Mouse (Mus musculus) thymus, postnatal 25 days (tissue): ENCODE data around the gene Fut2.

Experiments used
- DNase-seq: peaks from one replicate; pipeline ENCODE4 v3.0.0; 2022

The Fut2 gene

GRCm38 (mm10) chr7:45702316-45702715 is 36.1 kb upstream of the Fut2 start:
- no peak for DNase-seq

DNA sequence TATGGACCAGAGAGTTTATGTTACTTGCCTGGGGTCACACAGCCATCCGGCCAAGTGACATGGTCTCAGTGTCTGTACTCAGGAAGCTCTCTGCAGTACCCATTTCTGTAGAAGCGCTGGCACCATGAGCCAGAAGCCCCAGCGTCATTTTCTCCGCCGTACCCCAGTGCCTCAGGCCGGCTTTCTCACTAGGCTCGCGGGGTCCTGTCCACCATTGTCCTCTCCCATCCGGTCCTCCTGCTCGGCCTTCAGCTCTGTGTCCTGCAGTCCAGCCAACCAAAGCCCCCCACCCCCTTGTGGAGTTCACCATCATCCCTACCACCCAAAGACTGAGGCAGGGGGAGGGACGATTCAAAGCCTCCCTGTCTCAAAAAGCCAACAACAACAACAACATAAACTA is 35.4 kb upstream of the Fut2 start:
- no peak for DNase-seq

DNA sequence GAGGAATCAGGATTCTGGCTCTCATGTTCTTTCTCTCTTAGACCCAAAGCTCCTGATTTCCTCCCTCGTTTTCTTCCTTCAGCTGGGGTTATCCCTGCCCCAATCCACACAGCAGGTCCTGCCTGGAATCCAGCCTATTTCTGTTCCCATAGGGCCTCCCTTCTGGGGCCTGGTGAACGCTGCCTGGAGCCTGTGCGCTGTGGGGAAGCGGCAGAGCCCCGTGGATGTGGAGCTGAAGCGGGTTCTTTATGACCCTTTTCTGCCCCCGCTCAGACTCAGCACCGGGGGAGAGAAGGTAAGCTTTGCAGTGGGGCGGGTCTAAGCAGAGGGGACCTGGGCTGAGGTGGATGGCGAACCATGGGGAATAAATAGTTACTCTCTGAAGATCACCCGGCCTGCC is 34.9 kb upstream of the Fut2 start:
- no peak for DNase-seq

- DNase-seq: peak; percentile 74
These were observed 34.3 kb upstream of the Fut2 start for GRCm38 (mm10) chr7:45700301-45701015.

DNA sequence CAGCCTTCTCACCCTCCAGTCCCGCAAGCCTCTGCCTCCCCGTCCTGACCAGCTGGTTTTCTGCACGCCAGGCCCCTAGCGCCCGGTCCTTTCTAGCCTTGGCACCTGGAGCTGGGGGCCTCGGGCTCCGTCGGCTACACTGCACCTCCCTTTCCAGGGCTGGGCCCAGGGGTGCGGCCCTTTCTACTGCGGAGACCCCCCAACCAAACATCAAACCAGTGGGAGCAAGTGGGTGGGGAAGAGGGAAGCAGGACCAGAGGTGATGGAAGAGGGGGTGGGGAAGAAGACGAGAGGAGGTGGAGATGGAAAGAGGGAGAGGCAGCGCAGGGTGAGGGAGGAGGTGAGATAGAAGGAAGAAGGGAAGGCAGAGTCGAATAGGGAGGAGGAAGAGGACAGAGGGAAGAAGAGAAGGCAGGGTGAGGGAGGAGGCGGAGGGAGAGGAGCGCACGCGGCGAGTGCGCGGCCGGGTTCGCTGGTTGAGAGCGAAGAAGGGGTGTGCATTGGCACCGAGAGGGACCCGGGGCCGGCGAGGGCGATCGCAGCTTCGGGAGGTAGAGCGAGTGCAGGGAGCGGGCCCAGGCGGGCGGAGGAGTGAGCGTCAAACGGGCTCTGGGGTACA is 33.4 kb upstream of the Fut2 start, which contains the start of gene Car11:
Gene Car11, plus strand, starts transcription at position 321 of the 619 bp plus-strand sequence.
- DNase-seq: no peak

DNA sequence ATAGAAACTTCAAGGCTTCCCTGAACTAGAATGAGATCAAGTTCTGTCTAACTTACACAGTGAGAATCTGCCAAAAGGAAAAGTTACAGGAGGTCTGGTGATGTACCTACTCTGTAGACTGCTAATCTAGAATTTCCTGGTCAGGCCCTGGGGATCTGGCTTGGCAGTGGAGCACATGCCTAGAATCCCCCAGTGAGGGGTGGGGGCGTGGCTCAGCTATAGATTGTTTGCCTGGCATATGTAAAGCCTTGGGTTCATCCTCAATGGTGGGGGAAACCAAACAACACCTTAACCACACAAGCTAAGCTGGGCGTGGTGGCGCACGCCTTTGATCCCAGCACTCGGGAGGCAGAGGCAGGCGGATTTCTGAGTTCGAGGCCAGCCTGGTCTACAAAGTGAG is 31.7 kb upstream of the Fut2 start:
- DNase-seq: no peak

DNA sequence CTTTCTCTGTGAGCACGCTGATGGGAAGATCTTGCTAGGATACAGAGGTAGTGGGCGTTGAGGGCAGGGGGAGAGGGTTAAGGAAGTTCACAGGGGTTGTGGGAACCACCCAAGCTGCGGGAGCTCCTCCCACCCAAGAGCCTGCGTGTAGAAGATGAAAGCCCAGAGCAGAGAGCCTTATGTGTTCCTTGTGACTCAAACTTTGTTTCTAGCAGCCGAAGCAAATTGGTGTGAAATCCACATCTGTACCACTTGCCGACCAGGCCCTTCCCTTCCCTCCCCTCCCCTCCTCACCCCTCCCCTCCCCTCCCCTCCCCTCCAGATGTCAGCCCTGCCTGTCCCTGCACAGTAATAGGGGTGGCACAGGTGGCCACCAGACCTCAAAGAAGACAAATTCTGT is 28.9 kb upstream of the Fut2 start:
- no peak for DNase-seq

DNA sequence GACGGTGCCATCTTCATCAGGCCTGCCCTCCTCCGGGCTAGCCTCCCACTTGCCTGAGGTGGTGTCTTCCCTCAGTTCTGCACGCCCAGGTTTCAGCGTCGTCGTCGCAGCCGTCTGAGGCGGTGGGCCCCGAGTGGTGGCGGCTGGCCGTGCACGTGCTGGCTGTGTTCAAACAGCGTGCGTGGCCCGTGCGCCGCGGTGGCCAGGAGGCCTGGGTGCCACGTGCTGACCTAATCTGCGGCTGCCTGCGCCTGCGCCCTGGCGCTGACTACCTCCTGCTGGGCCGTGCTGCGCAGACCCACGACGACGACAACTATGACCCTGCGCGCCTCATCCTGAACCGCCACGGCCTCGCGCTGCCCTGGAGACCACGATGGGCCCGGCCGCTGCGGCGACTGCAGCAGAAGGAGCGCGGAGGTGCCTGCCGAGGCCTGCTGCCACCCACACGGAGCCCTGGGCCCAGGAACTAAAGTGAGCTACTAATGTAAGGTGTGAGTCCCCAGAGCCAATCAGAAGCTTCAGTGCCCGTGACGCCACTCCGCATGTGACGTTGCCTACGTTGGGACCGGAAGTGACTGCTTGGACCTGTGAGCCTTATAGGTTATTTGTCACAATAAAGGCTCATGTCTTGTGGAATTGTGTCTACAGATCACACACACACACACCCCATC is 27.9 kb upstream of the Fut2 start, which contains the start of gene Sec1:
Gene Sec1, minus strand, starts transcription at position 482 of the 671 bp plus-strand sequence.
- no peak for DNase-seq

DNA sequence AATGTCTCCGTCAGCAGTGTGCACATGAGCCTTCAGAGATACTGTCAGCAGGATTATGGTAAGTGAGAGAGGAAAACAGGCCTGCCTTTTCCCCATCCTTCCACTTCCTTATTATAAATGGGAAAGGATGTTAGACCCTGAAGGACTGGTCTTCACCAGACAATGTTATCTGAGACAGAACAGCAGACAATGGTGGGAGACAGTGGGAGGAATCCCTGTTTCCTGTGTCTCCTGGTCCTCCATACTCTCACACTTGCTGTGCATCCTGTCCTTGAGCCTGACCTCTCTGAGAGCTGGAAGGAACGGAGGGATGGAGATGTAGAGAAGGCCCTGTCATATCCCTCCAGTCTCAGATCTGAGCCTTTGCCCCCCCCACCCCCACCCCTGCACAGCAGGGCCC is 26.2 kb upstream of the Fut2 start:
- DNase-seq: no peak

DNA sequence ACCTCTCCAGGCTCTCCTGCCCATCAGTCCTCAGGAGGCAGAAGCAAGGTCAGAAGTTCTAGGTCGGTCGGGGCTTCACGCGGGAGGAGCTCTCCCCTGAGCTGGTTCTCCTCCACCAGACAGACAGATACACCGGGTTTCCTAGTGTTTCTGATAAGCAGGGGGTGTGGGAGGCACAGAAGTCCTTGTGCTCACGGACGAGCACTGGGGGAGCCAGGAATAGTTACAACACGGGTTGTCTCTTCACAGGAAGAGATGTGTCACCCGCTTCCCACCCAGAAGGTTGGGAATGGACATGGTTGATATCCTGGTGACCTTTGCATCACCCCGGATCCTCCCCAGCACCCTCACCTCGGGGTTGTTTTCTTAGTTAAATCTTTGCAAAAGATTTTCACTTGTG is 23.6 kb upstream of the Fut2 start:
- no peak for DNase-seq

GRCm38 (mm10) chr7:45689099-45689498 is 22.9 kb upstream of the Fut2 start:
- no peak for DNase-seq

GRCm38 (mm10) chr7:45686841-45687240 is 20.6 kb upstream of the Fut2 start:
- no peak for DNase-seq

GRCm38 (mm10) chr7:45685811-45686210 is 19.6 kb upstream of the Fut2 start:
- DNase-seq: no peak

- peak; percentile 27 for DNase-seq
These were observed 17.3 kb upstream of the Fut2 start, which contains the start of gene Ntn5 for GRCm38 (mm10) chr7:45683396-45684050. Gene Ntn5 (plus strand): TSS chr7:45684022.

DNA sequence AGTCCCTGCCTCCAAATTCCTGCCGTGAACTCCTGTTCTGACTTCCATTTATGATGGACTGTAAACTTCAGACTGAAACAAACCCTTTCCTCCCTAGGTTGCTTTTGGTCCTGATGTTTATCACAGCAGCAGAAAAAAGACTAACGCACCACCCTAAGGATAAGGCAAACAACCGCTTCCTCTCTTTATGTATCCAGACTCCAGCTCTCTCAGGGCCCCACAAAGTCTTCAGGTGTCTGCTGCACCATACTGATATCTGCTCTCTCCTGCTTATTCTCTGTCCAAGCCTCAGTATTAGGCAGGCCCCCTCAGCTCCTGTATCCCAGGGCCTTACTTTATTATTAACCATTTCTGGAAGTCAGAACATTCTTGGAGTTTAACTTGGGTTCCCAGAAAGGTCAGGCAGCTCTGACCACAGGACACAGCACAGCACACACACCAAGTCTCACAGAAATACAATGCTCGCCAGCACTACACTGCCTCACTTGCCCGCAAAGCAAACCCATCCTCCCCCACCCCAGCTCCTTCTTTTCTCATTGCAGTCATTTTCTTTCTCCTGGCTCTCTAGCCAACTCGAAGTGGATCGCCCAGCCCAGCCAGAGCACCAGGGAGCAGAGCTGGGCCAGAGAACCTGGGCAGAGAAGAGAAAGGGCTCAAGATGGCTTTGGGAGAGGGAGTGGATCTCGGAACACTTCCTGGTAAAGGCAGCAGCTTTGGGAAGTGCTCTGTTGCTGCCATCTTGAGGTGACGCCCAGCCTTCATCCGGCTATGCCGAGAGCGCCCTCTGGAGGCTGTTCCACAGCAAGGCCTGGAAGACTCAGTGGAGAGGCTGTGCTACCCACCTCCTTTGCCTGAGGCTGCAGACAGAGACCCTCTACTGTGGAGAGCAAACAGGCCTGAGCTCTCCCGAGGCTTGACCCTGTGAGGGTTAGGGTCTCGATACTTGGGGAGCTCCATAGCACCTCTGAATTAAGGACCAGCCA is 16.2 kb upstream of the Fut2 start:
- peak; percentile 85 for DNase-seq

DNA sequence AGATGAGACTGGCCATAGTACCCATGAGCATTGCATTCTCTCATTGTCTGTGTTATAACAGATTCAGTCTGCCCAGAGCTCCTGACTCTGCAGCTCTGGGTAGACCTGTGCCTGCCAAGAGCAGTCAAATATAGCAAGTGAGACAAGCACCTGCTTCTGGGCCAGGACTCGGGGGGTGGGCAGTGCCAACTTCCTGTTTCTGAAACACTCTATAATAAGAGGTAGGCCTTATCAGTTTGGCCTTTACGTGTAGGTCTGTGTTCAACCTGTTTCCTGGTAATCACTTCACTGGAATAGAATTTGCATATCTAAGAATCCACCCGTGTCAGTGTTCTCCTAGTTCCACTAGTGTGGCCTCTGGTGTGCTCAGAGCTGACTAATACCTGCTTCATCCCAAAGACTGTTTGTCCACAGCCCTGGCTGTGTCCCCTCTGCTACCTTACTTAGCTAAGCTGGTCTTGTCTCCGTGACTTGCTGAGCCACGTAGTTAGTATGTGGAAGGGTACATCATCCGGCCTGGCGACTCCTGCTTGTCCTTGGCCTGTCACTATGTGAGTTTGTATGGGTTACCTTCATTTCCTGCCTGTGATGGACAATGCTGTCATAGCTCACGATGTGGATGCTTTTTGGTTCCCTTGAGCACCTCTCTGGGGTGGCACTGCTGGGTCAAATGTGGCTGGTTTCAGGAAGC is 15.0 kb upstream of the Fut2 start:
- no peak for DNase-seq

DNA sequence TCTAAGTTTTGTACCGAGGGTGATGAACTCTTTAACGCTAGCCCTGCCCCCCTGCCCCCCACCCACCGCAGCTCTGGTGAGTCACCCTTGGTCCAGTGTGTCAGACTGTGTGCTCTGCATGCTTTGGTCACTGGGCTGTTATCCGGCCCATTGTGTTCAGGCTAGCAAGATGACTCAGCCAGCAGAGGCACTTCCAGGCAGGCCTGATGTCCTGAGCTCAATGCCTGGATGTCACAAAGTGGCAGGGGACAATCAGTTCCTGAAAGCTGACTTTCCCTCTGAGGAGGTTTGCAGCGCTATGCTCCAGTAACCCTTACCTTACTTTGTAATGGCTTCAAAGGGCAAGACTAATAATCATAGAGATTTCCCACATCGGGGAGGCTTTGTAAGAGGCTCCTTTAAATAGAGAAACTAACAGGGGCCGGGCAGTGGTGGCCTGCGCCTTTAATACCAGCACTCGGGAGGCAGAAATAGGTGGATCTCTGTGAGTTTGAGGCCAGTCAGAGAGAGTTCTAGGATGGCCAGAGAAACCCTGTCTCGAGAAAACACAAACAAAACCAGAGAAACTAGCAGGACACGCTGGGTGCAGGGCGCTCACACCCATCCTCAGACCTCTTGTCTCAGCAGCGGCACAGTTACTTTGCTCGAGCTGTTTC is 13.9 kb upstream of the Fut2 start:
- no peak for DNase-seq

- DNase-seq: no peak
These were observed 12.3 kb upstream of the Fut2 start for GRCm38 (mm10) chr7:45678513-45678912.

DNA sequence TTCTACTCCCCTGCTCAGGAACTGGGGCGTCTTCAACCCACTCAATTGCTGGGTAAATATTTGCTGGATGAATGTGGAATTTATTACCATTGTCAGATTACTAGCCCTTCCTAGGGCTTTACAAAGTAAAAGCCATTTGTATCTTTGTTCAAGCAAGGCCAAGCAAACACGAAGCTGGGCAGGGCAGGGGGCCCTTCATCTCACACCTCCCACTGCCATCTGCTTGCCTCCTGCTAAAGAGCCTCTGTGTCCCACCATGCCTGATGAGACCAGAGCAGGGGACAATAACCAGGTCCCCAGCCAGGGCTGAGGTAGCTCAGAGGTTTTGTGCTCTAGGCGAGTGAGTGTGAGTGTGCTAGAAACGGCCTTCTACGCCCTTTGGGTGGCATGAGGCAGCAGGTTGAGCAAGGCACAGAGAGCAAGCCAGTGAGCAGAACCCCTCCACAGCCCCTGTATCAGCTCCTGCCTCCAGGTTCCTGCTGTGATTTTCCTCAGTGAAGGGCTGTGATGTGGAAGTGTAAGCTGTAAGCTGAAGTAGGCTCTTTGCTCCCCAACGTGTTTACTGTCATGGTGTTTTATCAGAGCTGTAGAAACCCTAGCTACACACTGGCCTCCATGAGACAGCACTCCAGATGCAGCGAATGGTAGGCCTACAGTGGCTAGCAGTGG is 11.6 kb upstream of the Fut2 start:
- DNase-seq: no peak

- DNase-seq: no peak
These were observed 2.7 kb upstream of the Fut2 start for GRCm38 (mm10) chr7:45668921-45669320.
